Mouse (Mus musculus) kidney, postnatal 25 days (tissue): ENCODE data around the gene Gm21874.
"Not testable (repeated sequence)": the region's sequence is repeated elsewhere in the genome, so short reads cannot be mapped to it uniquely, and the experiment has no call there.

Experiments used
- DNase-seq, 2 experiments: peaks; one replicate each; pipeline ENCODE4 v3.0.0; 2021; ENCODE audit warnings: mixed read lengths in 2 of 2

The Gm21874 gene

GRCm38 (mm10) chrY:9416048-9416447 lies at the start of gene Gm21874:
Gene Gm21874 (minus strand): TSS chrY:9416148.
- not testable (repeated sequence) for DNase-seq
